Mouse (Mus musculus) adrenal gland, postnatal 25 days (tissue): ENCODE measurements around the gene Hdhd5. TPM values are rescaled to one million over a fixed set of nuclear protein-coding genes. Genes with fewer than 3 reads are reported as not detected.

Experiments used
- total RNA-seq: library from RNA; stranded (reverse); gene quantifications from 2 replicates; pipeline ENCODE4 v1.2.3, GENCODE M21; 2021

Gene Hdhd5
- total RNA-seq, 1 experiment from 2014 or later, result 37.4 TPM

Other genes with a start within 250 kb of the Hdhd5 start
- gene D330020A13Rik, start 237.0 kb downstream of the Hdhd5 start, total RNA-seq, result 0.61 TPM in 1 of 2 replicates, not detected in the other
- 8.0 TPM in 2 replicates for gene B4galnt3, start 236.8 kb downstream of the Hdhd5 start, total RNA-seq
- 48.0 and 63.3 TPM in 2 replicates for gene Kdm5a, start 167.2 kb downstream of the Hdhd5 start, total RNA-seq
- 8.2 and 10.9 TPM in 2 replicates for gene Ccdc77, start 166.9 kb downstream of the Hdhd5 start, total RNA-seq
- 10.2 and 14.5 TPM in 2 replicates for gene Il17ra, start 68.1 kb downstream of the Hdhd5 start, total RNA-seq
- gene Tmem121b, start 37.5 kb downstream of the Hdhd5 start, total RNA-seq, result not detected in 2 replicates
- 11.3 and 12.9 TPM in 2 replicates for gene Cecr2, start 135.1 kb upstream of the Hdhd5 start, total RNA-seq
- 0.33 TPM in 1 of 2 replicates, not detected in the other for gene Slc25a18, start 242.3 kb upstream of the Hdhd5 start, total RNA-seq